In genomic region chr10:37325514-37326167, GRCm38 (mm10) we compare ENCODE assay signal across 21 mouse cellular contexts.
DNase-seq lines count a peak whose midpoint lies in the region; ATAC-seq and TF ChIP-seq lines count a peak whose summit lies in the region.
"Had no signal": no experiment of that assay in that cellular context is flagged by ENCODE, and none has a peak within 500 bp of the region (broad histone marks: within the 10 kb centered on the region; RNA-seq: fewer than 3 reads in every experiment).

No protein-coding gene starts in this region.

- peak overlapping the region; percentile 32; the same call in 1 of the 2 replicates for H3K27ac ChIP-seq in intestine, embryonic 15.5 days
- H3K27ac ChIP-seq in liver, embryonic 14.5 days = no peak overlapping the region
- H3K27ac ChIP-seq in stomach, embryonic 15.5 days = peak overlapping the region; percentile 40; the same call in 1 of the 2 replicates
- H3K27ac ChIP-seq: hindbrain, embryonic 10.5 days; limb, embryonic 12.5 days; midbrain, embryonic 12.5 days had no signal

- ATAC-seq in intestine, embryonic 15.5 days = peak; percentile 93
- peak; percentile 73 for ATAC-seq in liver, embryonic 14.5 days (ENCODE audit: insufficient read depth)
- peak; percentile 95 for ATAC-seq in stomach, embryonic 15.5 days (ENCODE audit: insufficient read depth, low FRiP score, low read depth)
- ATAC-seq: forebrain, embryonic 14.5 days; hindbrain, embryonic 16.5 days had no signal

- DNase-seq in large intestine, adult 2 months (ENCODE audit: low read depth, low spot score) = peak; percentile 96
- DNase-seq in liver, embryonic 14.5 days (ENCODE audit: low read depth in 3 of 3, low spot score in 3 of 3) = peak in 2 of 3 experiments; percentile 12 to 30
- no peak for DNase-seq in B cell, adult 2 months
- DNase-seq in thymus, adult 18-20 months = no peak
- DNase-seq in urinary bladder, postnatal 4 days (ENCODE audit: low spot score in 2 of 2) = no peak
- DNase-seq: adrenal gland, adult 8-10 months; cerebellum, adult 11-12 months; cerebellum, postnatal 36 days; gastrocnemius, postnatal 10 days; kidney, postnatal 10 days; lung, embryonic 14.5 days; right cerebral cortex, postnatal 14 days; thymus, postnatal 14 days had no signal

- TF ChIP-seq EP300 in liver, embryonic 14.5 days (IDR thresholded peaks at IDR 0.05; ENCODE audit: low read depth) = no peak

- peaks cover 3% of the 10 kb centered on the region; the same call in 1 of the 2 replicates for H3K4me1 ChIP-seq in intestine, embryonic 15.5 days (replicated peaks)
- peaks cover 0 to 4% of the 10 kb centered on the region in 2 experiments; a peak in 1 of 4 replicates for H3K4me1 ChIP-seq in liver, embryonic 14.5 days (replicated peaks; ENCODE audit: control insufficient read depth in 2 of 2, insufficient read depth in 2 of 2, low read length in 1 of 2)
- H3K4me1 ChIP-seq in stomach, embryonic 15.5 days = no peaks in the 10 kb centered on the region
- H3K4me1 ChIP-seq: limb, embryonic 12.5 days had no signal

- no peaks in the 10 kb centered on the region for H3K36me3 ChIP-seq in intestine, embryonic 15.5 days
- no peaks in the 10 kb centered on the region for H3K36me3 ChIP-seq in liver, embryonic 14.5 days (replicated peaks; ENCODE audit: control insufficient read depth, insufficient read depth, low read depth)
- H3K36me3 ChIP-seq in stomach, embryonic 15.5 days = no peaks in the 10 kb centered on the region
- H3K36me3 ChIP-seq: hindbrain, embryonic 10.5 days; limb, embryonic 12.5 days; midbrain, embryonic 12.5 days had no signal

- WGBS in intestine, embryonic 15.5 days = 43% methylated on average over 6 of the region's 6 CpGs
- 35% methylated on average over 6 of the region's 6 CpGs for WGBS in large intestine, adult 2 months
- WGBS in liver, embryonic 14.5 days (ENCODE audit: insufficient replicate concordance) = 24% methylated on average over 6 of the region's 6 CpGs
- 33% methylated on average over 6 of the region's 6 CpGs for WGBS in stomach, embryonic 15.5 days

- H3K27me3 ChIP-seq in intestine, embryonic 15.5 days (replicated peaks) = no peaks in the 10 kb centered on the region
- H3K27me3 ChIP-seq in liver, embryonic 14.5 days (ENCODE audit: control insufficient read depth, insufficient read depth, low read length) = no peaks in the 10 kb centered on the region
- no peaks in the 10 kb centered on the region for H3K27me3 ChIP-seq in stomach, embryonic 15.5 days (replicated peaks)
- H3K27me3 ChIP-seq: limb, embryonic 12.5 days; midbrain, embryonic 12.5 days had no signal

- no peak overlapping the region for H3K4me2 ChIP-seq in intestine, embryonic 15.5 days (replicated peaks)
- no peak overlapping the region for H3K4me2 ChIP-seq in liver, embryonic 14.5 days (ENCODE audit: low read depth)
- H3K4me2 ChIP-seq in stomach, embryonic 15.5 days = no peak overlapping the region
- H3K4me2 ChIP-seq: heart, embryonic 11.5 days; limb, embryonic 12.5 days; lung, embryonic 14.5 days; midbrain, embryonic 12.5 days had no signal

- no peak overlapping the region for H3K9ac ChIP-seq in intestine, embryonic 15.5 days
- H3K9ac ChIP-seq in liver, embryonic 14.5 days (replicated peaks) = no peak overlapping the region
- no peak overlapping the region for H3K9ac ChIP-seq in stomach, embryonic 15.5 days
- H3K9ac ChIP-seq: limb, embryonic 12.5 days; lung, embryonic 14.5 days; midbrain, embryonic 12.5 days had no signal

- no peaks in the 10 kb centered on the region for H3K9me3 ChIP-seq in intestine, embryonic 15.5 days
- no peaks in the 10 kb centered on the region for H3K9me3 ChIP-seq in liver, embryonic 14.5 days (ENCODE audit: control insufficient read depth, low read length)
- H3K9me3 ChIP-seq in stomach, embryonic 15.5 days = no peaks in the 10 kb centered on the region
- H3K9me3 ChIP-seq: hindbrain, embryonic 10.5 days; limb, embryonic 12.5 days; midbrain, embryonic 12.5 days had no signal

- TF ChIP-seq CTCF in liver, embryonic 14.5 days (IDR thresholded peaks at IDR 0.05; ENCODE audit: low read depth) = no peak

- no peak overlapping the region for H3K4me3 ChIP-seq in intestine, embryonic 15.5 days (replicated peaks)
- H3K4me3 ChIP-seq in liver, embryonic 14.5 days (ENCODE audit: insufficient read depth in 1 of 2, low read depth in 2 of 2, low read length in 2 of 2) = no peak overlapping the region
- H3K4me3 ChIP-seq in stomach, embryonic 15.5 days (replicated peaks) = no peak overlapping the region
- H3K4me3 ChIP-seq: hindbrain, embryonic 10.5 days; limb, embryonic 12.5 days; midbrain, embryonic 12.5 days had no signal

Comparison
In these comparisons a context has a peak if more than half of its experiments do, and no peak if none do; other contexts are left out.
1. DNase-seq: peak in large intestine, adult 2 months (single experiment) and liver, embryonic 14.5 days (2 of 3); none in B cell, adult 2 months (0 of 2), thymus, adult 18-20 months (0 of 2) and urinary bladder, postnatal 4 days (0 of 2).
2. Peak in every context shown above with its lines, with median percentiles within 50 percentile points of each other: ATAC-seq.